Mouse (Mus musculus) cerebral cortex, adult 2 months (tissue): ENCODE measurements around the gene Snx18.

ENCODE experiments used
- WGBS: fragments of 180-500 bp; shearing (Covaris S2); methylation state at CpG from one replicate; pipeline ENCODE4 v1.1.7; 2018; 5-methylcytosine and 5-hydroxymethylcytosine counted together

The Snx18 gene

GRCm38 (mm10) chr13:113566951-113567350 is 51.4 kb downstream of the Snx18 start:
- WGBS = 82% methylated on average over 5 of the region's 5 CpGs

- 84% methylated on average over 7 of the region's 7 CpGs for WGBS
Measured at GRCm38 (mm10) chr13:113566411-113566810, 52.0 kb downstream of the Snx18 start.

GRCm38 (mm10) chr13:113559646-113560045 is 58.7 kb downstream of the Snx18 start:
- 68% methylated on average over 9 of the region's 9 CpGs for WGBS

GRCm38 (mm10) chr13:113555226-113555625 is 63.1 kb downstream of the Snx18 start:
- 83% methylated on average over 2 of the region's 2 CpGs for WGBS

- 76% methylated on average over 5 of the region's 5 CpGs for WGBS
Measured at GRCm38 (mm10) chr13:113553603-113554230, 64.6 kb downstream of the Snx18 start.

- WGBS = 90% methylated on average over 1 of the region's 1 CpGs
Measured at GRCm38 (mm10) chr13:113552341-113552740, 66.0 kb downstream of the Snx18 start.

- WGBS = 47% methylated on average over 8 of the region's 8 CpGs
Measured at GRCm38 (mm10) chr13:113550866-113551565, 67.3 kb downstream of the Snx18 start.

GRCm38 (mm10) chr13:113549021-113549420 is 69.3 kb downstream of the Snx18 start:
- WGBS = 77% methylated on average over 3 of the region's 3 CpGs

- 94% methylated on average over 8 of the region's 8 CpGs for WGBS
Measured at GRCm38 (mm10) chr13:113547807-113548426, 70.4 kb downstream of the Snx18 start.

GRCm38 (mm10) chr13:113542374-113542773 is 76.0 kb downstream of the Snx18 start:
- WGBS = 90% methylated on average over 6 of the region's 6 CpGs
